Mouse (Mus musculus): ENCODE results near the gene Itprid1. TPM values are rescaled to one million over a fixed set of nuclear protein-coding genes. Genes with fewer than 3 reads are reported as not detected.

Itprid1 gene
- total RNA-seq (2012; rRNA removed) = 0.11 TPM in 1 of 2 replicates, not detected in the other

DNA sequence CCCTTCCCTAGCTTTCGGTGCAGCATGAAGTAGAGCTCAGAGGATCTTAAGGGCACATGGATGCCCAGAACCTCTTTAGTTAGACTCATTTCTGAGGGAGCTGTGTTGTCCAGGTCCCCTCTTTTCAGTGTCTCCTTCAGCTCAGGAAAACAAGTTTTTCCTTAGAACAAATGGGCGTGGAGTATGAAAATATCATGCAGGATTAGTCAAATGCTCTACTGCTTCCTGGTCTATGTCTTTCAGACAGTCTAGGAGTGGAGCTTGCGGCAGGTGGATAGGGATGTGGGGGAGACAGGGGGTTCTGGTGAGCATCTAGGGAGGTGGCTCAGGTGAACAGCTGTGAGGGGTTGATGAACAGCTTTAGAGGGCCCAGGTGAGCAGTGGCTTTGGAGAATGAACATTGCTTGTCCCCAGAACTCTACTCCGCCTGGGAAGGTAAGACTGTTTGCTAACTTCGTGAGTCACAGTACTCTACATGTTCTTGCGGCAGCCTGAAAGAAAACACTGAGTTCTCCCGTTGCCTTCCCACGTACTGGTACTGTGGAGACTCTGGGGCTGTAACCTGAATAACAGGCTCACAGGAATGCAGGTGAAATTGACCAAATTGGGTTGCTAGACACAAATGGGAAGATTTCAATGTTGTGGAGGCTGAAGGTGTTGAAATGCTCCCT lies at the start of gene Itprid1:
Gene Itprid1, plus strand, starts transcription at position 246 of the 671 bp plus-strand sequence.
- H3K9ac ChIP-seq (ENCODE audit: insufficient read depth, low read depth, low read length, poor library complexity, severe bottlenecking) = no peak within 1 kb of the TSS
- in situ Hi-C loops (cut with MboI; ENCODE audit: low sequenced_read_pairs in 2 of 2, unreplicated experiment in 2 of 2) = no loop called here
- no peak within 1 kb of the TSS for H3K27ac ChIP-seq (ENCODE audit: insufficient read depth, low read depth, low read length, poor library complexity, severe bottlenecking)
- no peak within 1 kb of the TSS for H3K4me3 ChIP-seq (ENCODE audit: insufficient read depth in 1 of 2, low read depth in 1 of 2, low read length in 2 of 2, poor library complexity in 1 of 2, severe bottlenecking in 1 of 2)
- DNase-seq (ENCODE audit: low read depth, low spot score) = no peak
- H3K9me3 ChIP-seq (ENCODE audit: control insufficient read depth, insufficient read depth, low read depth, low read length) = no peaks in the 10 kb centered on the region
- H3K4me1 ChIP-seq (ENCODE audit: control insufficient read depth in 2 of 2, insufficient read depth in 2 of 2, low read length in 2 of 2, poor library complexity in 1 of 2) = no peaks in the 10 kb centered on the region
- no peak for TF ChIP-seq ZNF384 (IDR thresholded peaks at IDR 0.05; ENCODE audit: low read depth, low read length)
- no peaks in the 10 kb centered on the region for H3K36me3 ChIP-seq (ENCODE audit: control insufficient read depth, insufficient read depth, low read length, poor library complexity, severe bottlenecking)

DNA sequence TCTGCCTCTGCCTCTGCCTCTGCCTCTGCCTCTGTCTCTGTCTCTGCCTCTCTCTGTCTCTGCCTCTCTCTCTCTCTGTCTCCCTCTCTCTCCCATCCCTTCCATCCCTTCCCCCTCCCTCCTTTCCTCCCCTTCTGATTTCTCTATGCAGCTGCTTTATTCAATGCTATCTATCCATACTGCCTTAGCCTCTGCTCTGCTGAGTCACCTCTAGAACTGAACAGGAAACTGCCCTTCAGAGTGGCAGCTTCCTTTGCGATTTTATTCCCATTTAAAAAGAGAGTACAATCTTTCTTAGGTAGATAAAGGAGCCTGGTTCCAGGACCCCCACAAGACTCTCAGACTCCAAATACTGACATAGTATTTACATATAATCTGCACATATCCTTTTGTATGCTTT lies 47.1 kb upstream of the Itprid1 start:
- DNase-seq (ENCODE audit: low read depth, low spot score) = no peak
- Histone ChIP-seq H3K4me3 (ENCODE audit: insufficient read depth in 1 of 2, low read depth in 1 of 2, low read length in 2 of 2, poor library complexity in 1 of 2, severe bottlenecking in 1 of 2) (no peak overlapping the region), H3K9ac (ENCODE audit: insufficient read depth, low read depth, low read length, poor library complexity, severe bottlenecking) (no peak overlapping the region), H3K36me3 (ENCODE audit: control insufficient read depth, insufficient read depth, low read length, poor library complexity, severe bottlenecking) (no peaks in the 10 kb centered on the region), H3K4me1 (ENCODE audit: control insufficient read depth in 2 of 2, insufficient read depth in 2 of 2, low read length in 2 of 2, poor library complexity in 1 of 2) (peaks cover 3 to 7% of the 10 kb centered on the region in 2 experiments), H3K9me3 (ENCODE audit: control insufficient read depth, insufficient read depth, low read depth, low read length) (no peaks in the 10 kb centered on the region), H3K27ac (ENCODE audit: insufficient read depth, low read depth, low read length, poor library complexity, severe bottlenecking) (no peak overlapping the region)
- TF ChIP-seq ZC3H11A (IDR thresholded peaks at IDR 0.05; ENCODE audit: borderline replicate concordance, low read depth, low read length) = no peak
- TF ChIP-seq MAFK (IDR thresholded peaks at IDR 0.05; ENCODE audit: insufficient read depth, low read depth, low read length) = no peak
- TF ChIP-seq HCFC1 (IDR thresholded peaks at IDR 0.05; ENCODE audit: borderline replicate concordance, insufficient read depth, low read length) = no peak
- TF ChIP-seq CHD2 (IDR thresholded peaks at IDR 0.05; ENCODE audit: low read depth, low read length) = no peak
- TF ChIP-seq ZNF384 (IDR thresholded peaks at IDR 0.05; ENCODE audit: low read depth, low read length) = no peak
- in situ Hi-C loops (cut with MboI; ENCODE audit: low sequenced_read_pairs in 2 of 2, unreplicated experiment in 2 of 2) = no loop called here

DNA sequence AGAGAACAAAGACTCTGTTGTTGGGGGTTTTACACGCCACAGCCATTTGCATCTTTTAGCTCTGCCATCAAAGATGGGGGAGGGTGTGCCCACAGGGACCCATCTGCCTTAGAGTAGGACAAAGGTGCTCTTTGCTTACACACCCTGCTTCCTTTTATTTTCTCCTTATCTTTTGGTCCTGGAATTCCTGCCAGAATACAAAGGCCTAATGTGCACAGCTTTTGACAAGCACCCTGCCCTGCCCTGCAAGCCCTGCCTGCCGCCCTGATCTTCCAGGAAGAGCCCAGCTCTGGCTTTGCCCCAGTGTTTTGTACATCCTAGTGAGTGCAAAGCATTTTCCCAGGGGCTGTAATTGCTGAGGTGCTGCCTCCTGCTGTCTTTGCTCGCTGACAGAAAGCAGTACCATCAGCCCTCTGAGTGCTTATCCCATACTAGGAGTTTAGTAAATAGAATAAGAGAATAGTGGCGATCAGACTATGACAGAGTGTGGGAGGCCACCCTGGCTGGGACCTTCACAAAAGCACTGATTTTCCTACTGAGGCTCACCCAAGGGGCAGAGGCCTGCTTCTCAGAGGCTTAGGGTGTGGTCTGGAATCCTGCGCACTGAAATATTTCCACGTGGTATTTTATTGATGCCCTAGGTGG lies 44.7 kb upstream of the Itprid1 start:
- in situ Hi-C loops (cut with MboI; ENCODE audit: low sequenced_read_pairs in 2 of 2, unreplicated experiment in 2 of 2) = no loop called here

DNA sequence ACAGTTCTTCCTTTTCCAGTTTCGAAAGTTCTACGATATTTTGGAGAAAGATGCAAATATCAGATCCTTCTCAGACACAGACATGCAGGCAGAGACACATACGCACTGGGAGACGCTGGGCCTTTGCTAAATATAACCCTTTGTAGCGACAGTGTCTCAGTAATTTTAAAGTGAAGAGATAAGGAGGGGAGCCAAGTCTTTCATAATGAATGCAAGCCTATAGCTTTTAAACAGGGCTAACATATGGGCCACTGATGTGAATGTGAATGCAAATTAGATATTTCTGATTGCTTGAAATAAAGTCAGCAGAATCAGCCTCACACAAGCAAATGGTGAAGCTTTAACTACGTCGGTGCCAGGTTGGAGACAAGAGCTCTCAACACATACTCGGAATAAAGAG lies 44.2 kb upstream of the Itprid1 start:
- TF ChIP-seq ZNF384 (IDR thresholded peaks at IDR 0.05; ENCODE audit: low read depth, low read length) (no peak), ZC3H11A (IDR thresholded peaks at IDR 0.05; ENCODE audit: borderline replicate concordance, low read depth, low read length) (no peak), HCFC1 (IDR thresholded peaks at IDR 0.05; ENCODE audit: borderline replicate concordance, insufficient read depth, low read length) (no peak), MAFK (IDR thresholded peaks at IDR 0.05; ENCODE audit: insufficient read depth, low read depth, low read length) (no peak), CHD2 (IDR thresholded peaks at IDR 0.05; ENCODE audit: low read depth, low read length) (no peak)
- no peak for DNase-seq (ENCODE audit: low read depth, low spot score)
- Histone ChIP-seq H3K9ac (ENCODE audit: insufficient read depth, low read depth, low read length, poor library complexity, severe bottlenecking) (no peak overlapping the region), H3K36me3 (ENCODE audit: control insufficient read depth, insufficient read depth, low read length, poor library complexity, severe bottlenecking) (no peaks in the 10 kb centered on the region), H3K4me1 (ENCODE audit: control insufficient read depth in 2 of 2, insufficient read depth in 2 of 2, low read length in 2 of 2, poor library complexity in 1 of 2) (peaks cover 5 to 7% of the 10 kb centered on the region in 2 experiments), H3K4me3 (ENCODE audit: insufficient read depth in 1 of 2, low read depth in 1 of 2, low read length in 2 of 2, poor library complexity in 1 of 2, severe bottlenecking in 1 of 2) (peak overlapping the region in 1 of 2 experiments; percentile 18; a peak in 1 of 4 replicates), H3K27ac (ENCODE audit: insufficient read depth, low read depth, low read length, poor library complexity, severe bottlenecking) (peak overlapping the region; percentile 49; the same call in 1 of the 2 replicates), H3K9me3 (ENCODE audit: control insufficient read depth, insufficient read depth, low read depth, low read length) (no peaks in the 10 kb centered on the region)
- in situ Hi-C loops (cut with MboI; ENCODE audit: low sequenced_read_pairs in 2 of 2, unreplicated experiment in 2 of 2) = no loop called here

More for the DNA sequence above, 44.7 kb upstream of the Itprid1 start:
- Histone ChIP-seq H3K4me3 (ENCODE audit: insufficient read depth in 1 of 2, low read depth in 1 of 2, low read length in 2 of 2, poor library complexity in 1 of 2, severe bottlenecking in 1 of 2) (0 out of 4 replicates have a peak overlapping the region, but pooled peaks of 1 of the 2 experiments have one; percentile 18), H3K9me3 (ENCODE audit: control insufficient read depth, insufficient read depth, low read depth, low read length) (no peaks in the 10 kb centered on the region), H3K27ac (ENCODE audit: insufficient read depth, low read depth, low read length, poor library complexity, severe bottlenecking) (peak overlapping the region; percentile 58; the same call in 1 of the 2 replicates), H3K4me1 (ENCODE audit: control insufficient read depth in 2 of 2, insufficient read depth in 2 of 2, low read length in 2 of 2, poor library complexity in 1 of 2) (peaks cover 5 to 7% of the 10 kb centered on the region in 2 experiments), H3K9ac (ENCODE audit: insufficient read depth, low read depth, low read length, poor library complexity, severe bottlenecking) (no peak overlapping the region), H3K36me3 (ENCODE audit: control insufficient read depth, insufficient read depth, low read length, poor library complexity, severe bottlenecking) (no peaks in the 10 kb centered on the region)
- DNase-seq (ENCODE audit: low read depth, low spot score) = peak; percentile 67
- TF ChIP-seq MAFK (IDR thresholded peaks at IDR 0.05; ENCODE audit: insufficient read depth, low read depth, low read length) (no peak), HCFC1 (IDR thresholded peaks at IDR 0.05; ENCODE audit: borderline replicate concordance, insufficient read depth, low read length) (no peak), ZNF384 (IDR thresholded peaks at IDR 0.05; ENCODE audit: low read depth, low read length) (no peak), CHD2 (IDR thresholded peaks at IDR 0.05; ENCODE audit: low read depth, low read length) (no peak; the same call in 1 of the 2 replicates), ZC3H11A (IDR thresholded peaks at IDR 0.05; ENCODE audit: borderline replicate concordance, low read depth, low read length) (no peak)

All from ES-E14 (cell line).